Mouse (Mus musculus): ENCODE data around the gene Coq8b. TPM values are rescaled to one million over a fixed set of nuclear protein-coding genes. Genes with fewer than 3 reads are reported as not detected.
A peak's percentile ranks its signal among the peaks of the same experiment; 100 is the strongest.
"Not testable (repeated sequence)": the region's sequence is repeated elsewhere in the genome, so short reads cannot be mapped to it uniquely, and the experiment has no call there.

The Coq8b gene
- polyA plus RNA-seq, 3 experiments from 2014 or later: 9.5 to 14.0 (median 10.9) TPM

DNA sequence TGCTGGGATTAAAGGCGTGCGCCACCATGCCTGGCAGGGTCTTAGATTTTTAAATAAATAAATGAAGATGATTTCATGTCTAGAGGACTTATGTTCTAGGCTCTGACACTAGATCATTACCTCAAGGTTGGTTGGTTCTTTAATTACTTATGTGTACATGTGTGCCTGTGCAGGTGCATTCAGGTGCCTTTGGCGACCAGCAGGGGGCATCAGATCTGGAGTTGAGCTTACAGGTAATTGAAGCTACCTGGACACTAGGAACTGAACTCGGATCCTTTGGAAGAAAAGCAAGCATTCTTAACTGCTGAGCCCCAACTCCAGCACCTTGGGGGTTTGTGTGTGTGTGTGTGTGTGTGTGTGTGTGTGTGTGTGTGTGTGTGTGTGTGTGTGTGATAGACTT lies 2.0 kb upstream of the Coq8b start:
- ATAC-seq: no peak

DNA sequence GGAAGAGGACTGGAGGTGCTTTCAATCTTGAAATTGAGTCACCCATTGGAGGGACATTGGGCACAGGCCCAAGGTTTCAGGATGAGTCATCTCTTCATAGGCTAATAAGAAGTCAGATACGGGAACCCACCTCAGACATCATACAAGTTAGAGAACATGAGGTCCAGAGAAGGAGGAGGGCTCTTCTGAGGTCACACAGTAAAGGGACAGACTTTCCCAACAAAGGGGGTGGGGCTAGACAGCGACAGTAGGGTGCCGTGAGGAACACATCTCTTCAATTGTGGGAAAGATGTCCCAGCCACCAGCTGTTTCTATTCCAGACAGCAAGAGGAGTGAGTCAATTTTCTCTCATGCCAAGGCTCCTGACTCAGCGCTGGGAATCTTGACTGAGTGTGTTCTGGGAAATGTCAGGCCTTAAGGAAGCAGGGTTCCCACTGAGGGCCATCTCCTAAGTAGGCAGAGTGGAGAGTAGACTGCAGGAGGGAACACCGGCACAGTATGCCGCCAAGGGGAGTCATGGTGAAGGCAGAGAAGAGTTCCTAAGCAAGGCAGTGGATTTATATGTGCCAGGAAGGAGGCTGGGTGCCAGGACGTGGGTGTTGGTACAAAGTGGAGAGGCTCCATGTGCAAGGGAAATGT lies 1.0 kb upstream of the Coq8b start:
- ATAC-seq: no peak

DNA sequence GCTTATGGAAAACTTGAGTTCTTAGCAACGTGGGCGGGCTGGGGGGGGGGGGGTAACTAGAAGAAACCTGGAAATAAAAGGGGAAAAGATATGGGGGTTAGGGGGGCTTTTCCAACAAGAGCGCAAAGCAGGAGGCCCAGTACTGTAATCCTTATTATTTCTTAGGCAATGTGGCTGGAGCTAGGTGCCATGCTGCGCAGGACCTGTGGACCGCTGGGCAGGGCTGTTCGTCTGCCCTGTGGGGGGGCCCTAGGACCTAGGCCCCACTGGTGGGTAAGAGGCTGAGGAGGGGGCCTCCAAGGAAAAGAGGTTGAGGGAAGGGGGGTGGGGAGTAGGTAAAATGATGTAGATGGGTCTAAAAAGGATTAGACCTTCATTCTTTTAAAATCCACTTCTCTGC lies 477 bp downstream of the Coq8b start:
- no peak for ATAC-seq

DNA sequence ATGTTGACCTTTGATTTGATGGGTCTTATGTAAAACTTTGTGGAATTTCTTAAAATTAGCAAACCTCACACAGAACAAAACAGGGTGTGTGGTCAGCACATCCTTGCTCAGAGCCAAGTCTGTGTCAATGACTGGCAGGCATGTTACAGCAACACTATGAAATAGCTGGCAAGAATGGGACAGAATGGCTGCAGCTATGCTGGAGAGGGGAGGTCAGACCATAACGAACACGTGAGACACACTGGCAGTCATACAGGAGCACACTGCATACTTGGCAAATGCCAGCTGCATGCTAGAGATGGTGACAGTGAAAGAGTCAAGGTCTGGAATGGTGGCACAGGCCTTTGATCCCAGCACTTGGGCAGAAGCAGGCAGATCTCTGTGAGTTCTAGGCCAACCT lies 2.9 kb downstream of the Coq8b start:
- no peak for ATAC-seq

DNA sequence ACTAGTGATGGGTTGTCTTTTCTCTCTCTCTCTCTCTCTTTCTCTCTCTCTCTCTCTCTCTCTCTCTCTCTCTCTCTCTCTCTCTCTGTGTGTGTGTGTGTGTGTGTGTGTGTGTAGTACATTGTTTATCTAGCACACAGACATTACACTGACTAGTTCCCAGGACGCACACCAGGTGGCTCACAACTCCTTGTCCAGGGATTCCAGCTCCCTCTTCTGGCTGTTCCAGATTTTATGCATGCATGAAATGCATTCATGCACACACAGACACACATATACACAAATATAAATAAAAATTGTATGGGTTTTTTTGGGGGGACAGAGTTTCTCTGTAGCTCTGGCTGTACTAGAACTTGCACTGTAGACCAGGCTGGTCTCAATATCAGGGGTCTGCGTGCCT lies 4.7 kb downstream of the Coq8b start:
- no peak for ATAC-seq

DNA sequence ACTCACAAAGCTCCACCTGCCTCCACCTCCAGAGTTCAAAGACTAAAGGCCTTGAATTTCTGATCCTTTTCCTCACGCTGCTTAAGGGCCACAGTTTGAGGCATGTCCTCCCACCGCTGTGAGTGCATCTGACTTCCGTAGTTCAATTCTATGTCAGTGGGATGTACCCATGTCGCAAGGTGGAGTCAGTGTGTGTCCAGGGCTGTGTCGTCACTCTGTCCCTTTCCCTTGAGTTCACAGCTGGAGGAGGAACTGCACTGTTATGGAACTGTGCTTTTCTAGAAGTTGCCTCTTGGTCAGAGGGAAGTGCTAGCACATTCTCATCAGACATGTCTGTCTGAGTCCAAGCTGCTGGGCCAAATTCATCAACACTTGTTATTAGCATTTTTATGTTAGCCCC lies 5.7 kb downstream of the Coq8b start:
- no peak for ATAC-seq

DNA sequence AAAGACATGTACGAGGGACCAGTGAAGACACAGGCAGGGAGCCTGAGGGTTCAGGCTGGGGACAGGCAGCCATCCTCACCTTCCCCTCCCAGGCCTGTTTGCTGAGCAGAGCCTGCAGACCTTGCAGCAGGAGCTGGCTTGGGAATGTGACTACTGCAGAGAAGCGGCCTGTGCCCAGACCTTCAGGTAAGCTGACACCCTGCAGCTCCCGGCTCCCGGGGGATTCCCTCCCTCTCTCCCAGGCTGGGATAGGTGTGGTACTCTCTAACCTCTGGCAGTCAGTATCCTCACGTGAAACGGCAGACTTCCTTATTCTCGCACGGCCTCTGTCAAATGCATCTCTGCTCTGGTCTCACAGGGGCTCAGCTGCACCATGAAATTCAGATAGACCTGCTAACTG lies 10.4 kb downstream of the Coq8b start:
- no peak for ATAC-seq

DNA sequence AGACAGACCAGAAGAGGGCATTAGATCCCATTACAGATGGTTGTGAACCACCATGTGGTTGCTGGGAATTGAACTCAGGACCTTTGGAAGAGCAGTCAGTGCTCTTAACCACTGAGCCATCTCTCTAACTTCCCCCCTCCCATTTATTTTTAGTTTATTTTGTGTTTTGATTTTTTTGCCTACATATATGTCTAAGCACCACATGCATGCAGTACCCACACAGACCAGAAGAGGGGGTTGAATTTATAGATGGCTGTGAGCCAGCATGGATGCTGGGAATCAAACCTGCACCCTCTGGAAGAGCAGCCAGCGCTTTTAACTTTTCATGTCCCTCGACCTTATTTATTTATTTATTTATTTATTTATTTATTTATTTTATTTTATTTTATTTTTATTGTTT lies 11.3 kb downstream of the Coq8b start:
- not testable (repeated sequence) for ATAC-seq

DNA sequence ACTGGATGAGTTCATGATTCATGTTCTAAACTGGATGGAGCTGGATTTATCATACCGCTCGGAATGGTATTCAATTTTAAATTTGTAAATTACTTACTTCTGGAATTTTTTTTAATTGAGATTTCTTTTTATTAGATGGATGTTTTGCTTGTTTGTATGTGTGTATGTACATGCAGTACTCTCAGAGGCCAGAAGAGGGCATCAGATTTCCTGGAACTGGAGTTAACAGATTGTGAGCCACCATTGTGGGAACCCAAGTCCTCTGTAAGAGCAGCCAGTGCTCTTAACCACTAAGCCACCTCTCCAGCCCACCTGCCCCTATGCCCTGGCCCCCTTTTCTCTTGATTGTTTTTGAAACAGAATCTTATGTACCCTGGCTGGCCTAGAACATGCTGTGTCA lies 16.3 kb downstream of the Coq8b start:
- ATAC-seq: no peak

DNA sequence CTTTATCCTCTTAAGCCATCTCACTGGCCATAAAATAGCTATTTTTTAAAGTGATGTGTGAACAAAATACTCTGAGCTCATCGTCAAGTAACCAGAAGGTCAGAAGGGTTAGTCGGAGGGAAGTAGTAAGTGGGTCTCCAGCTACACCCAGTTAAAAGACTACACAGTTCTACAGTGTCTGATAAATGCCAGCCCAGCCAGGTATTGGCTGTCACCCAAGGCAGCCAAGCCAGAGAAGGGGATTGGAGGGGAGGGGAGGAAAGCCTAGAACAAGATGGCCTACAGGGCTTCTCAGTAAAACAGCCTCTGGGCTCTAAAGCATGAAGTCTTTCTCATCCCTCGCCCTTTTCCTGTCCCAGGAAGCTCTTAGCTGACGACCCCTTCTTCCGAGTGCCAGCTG lies 17.1 kb downstream of the Coq8b start:
- ATAC-seq: no peak

DNA sequence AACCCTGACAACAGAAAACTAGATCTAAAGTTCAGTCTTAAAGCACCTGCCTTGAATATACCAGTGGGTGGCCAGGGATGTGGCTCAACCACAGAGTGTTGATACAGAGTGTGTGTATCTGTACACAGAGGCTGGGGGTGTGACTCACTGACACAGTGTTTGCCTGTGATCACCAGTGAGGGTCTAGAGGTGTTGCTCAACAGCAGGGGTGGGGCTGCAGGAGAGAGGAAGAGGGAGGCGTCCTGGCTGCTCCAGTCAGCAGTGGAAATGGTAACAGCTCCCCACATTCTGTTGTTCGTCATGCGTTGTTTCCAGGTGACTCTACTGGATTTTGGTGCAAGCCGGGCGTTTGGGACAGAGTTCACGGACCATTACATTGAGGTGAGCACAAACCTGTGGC lies 19.1 kb downstream of the Coq8b start:
- no peak for ATAC-seq

DNA sequence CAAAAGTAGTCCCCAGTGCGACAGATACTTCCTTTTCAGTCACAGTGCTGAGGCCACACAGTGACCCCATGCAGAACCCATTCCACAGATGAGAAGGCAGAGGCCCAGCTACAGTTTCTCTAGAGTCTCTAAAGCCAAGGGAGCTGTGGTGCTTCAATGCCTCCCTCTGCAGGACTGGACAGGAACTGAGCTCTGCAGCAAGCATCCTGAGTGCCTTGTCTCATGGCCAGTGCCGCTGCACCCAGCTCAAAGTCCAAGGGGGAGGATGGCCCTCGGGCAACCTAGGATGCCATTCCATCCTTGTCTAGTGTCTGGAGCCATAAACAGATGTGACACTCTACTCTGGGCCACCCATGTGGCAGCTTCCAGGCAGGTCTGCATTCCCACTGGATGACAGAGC lies 22.9 kb downstream of the Coq8b start:
- ATAC-seq: no peak

DNA sequence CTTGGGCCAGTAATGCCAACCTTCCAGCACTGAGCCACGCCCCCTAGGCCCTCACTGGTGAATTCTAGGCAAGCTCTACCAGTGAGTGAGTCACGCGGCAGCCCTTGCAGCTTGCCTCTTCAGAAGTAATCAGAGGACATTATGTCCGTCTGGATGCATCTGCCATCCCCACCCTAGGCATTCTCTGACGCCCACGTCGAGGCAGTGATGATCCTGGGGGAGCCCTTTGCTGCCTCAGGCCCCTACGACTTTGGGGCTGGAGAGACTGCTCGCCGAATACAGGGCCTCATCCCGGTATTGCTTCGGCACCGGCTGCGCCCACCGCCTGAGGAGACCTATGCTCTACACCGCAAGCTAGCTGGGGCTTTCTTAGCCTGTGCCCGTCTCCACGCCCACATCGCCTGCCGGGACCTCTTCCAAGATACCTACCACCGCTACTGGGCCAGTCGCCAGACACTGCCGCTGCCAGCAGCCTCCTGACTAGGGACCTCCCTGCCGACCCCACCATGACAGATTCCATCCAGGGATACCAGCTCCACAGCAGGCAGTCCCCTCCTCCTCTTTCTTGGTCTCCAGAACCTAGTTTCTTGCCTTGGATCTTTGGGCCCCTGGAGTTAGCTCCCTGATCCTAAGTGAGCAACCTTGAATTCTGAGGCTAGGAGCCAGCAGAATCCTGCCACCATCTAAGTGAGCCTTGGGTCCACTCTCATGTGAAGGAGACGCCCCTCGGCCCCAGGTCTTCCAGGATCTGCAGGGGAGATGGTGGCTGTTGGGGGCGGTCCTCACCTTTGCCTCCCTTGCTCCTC lies 24.4 kb downstream of the Coq8b start:
- no peak for ATAC-seq

DNA sequence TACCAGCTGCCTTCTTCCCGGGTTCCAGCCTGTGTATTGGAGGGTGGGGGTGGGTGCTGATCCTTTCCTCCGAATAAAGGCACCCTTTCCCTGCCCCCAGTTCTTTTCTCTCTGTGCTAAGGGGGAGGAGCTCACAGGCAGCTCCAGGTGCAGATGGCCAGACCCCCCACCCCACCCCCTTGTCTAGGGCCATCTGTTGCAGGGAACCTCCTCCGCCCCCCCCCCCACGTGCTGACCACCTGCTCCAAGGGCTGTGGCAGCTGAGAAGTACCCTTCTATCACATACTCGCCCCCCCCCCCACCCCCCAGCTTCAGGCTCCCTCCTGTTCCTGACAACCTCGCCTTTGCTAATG lies 25.0 kb downstream of the Coq8b start:
- ATAC-seq: no peak

DNA sequence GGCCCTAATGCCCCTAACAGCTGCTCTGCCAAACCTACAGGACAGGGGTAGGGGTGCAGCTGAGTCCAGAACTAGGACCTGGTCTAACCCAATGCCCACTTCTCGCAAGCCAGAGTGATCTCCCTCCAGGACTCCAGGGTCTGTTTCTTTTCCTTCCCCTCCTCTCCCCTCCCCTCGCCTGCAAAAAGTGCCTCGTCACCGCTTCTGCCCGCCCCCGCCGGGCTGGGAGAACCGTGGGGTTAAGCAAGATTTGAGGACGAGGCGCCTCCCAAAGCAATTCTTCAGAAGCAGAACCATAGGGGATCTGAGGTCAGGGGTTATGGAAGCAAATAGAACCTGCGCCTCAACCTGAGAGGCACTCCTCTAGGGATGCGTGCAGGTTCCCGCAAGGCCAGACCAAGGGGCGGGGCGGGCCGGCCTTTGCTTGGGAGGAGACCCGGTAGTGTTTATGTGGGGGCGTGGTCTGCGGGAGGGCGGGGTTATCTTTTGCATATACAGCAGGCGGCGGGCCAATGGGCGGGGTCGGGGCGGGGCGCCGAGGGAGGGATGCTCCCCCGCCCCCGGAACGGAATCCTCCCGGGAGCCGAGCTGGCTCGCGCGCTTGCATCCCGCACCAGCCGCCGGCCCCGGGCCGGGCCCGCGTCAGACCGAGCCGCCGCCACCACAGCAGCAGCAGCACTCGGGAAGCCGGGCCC lies 25.5 kb downstream of the Coq8b start, which contains the start of gene Numbl:
TSS of gene Numbl (plus strand) at position 229 of the 695 bp plus-strand sequence.
- peak; percentile 88 for ATAC-seq

DNA sequence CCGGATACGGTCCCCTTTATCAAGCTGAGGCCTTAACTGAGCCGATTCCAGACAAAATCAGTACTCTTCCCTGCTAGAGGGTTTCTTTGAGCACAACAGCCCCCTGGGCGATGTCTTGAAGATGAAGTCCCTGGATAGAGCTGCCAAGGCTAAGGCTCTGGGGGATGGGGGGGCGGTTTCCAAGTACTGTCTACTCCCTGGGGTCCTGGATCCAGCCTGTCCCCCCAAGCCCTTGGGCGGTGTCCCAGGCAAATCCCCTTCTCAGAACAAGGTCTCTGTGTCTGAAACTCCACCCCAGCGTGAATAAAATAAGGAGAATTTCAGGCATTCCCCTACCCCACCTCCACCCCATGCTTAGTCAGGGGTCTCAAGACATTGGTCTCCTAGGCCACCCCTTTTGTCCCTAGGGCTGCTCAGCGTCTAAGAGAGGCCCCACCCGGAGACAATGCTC lies 26.5 kb downstream of the Coq8b start:
- ATAC-seq: no peak

DNA sequence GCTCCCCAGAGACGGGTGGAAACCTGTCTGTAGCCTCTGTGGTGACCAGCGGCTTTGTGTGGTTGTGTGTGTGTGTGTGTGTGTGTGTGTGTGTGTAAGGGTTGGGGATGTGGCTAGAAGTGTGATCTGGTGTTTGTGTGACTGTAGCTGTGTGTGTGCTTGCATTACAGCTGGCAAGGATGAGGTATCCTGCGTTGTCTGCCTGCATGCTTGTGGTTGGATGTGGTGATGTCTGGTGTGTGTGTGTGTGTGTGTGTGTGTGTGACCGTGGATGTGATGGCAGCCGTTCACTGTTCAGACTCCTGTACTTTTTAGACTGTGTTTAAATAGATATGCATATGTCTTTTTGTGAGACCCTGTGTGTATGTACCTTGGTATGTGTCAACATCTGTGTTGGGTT lies 26.9 kb downstream of the Coq8b start:
- no peak for ATAC-seq

DNA sequence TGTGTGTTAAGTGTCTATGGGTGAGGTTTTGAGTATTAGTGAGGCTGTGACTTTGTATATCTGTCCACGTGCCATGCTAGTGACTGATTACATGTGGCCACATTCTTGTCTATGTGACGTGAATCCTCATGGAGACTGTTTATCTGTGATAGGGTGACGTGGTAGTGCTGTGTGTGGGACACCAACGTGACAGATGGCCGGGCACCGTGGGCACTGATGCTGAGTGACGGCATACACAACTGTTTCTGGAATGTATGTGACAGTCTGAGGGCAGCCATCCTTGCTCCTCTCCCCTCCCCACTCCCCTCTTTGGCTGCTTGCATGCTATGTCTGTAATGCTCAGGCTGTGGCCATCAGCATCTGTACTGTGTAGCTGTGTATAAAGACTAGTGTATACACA lies 28.0 kb downstream of the Coq8b start:
- ATAC-seq: no peak

DNA sequence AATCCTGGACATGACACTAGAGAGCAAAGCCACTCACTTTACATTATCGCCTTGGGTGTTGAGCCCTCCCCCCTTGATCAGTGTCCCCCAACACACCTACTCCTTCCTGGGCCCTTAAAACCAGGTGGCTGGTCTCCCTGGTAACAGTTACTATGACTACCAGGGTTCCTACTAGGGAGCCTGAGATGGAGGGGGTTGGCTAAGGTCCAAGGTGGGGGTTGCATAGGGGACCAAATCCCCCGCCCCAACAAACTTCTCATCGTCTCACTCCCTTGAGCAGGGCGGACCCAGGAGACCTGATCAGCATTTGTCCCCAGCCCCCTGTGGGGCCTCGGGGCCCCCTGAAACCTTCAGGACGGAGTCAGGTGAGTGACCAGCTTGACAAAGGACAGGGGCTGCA lies 29.1 kb downstream of the Coq8b start:
- no peak for ATAC-seq

DNA sequence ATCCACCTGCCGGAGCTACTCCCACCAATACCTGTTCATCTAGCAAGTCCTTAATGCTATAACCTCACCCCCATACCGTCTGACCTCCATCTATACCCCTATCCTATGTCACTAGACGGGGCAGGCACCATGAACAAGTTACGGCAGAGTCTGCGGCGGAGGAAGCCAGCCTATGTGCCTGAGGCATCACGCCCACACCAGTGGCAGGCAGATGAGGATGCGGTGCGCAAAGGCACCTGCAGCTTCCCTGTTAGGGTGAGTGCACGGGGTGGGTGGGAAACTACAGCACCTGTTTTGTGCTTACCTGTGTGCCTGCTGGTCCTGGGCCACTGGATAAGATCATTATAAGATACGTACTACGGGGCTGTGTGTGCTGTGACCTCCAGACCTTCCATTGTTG lies 31.9 kb downstream of the Coq8b start:
- no peak for ATAC-seq

DNA sequence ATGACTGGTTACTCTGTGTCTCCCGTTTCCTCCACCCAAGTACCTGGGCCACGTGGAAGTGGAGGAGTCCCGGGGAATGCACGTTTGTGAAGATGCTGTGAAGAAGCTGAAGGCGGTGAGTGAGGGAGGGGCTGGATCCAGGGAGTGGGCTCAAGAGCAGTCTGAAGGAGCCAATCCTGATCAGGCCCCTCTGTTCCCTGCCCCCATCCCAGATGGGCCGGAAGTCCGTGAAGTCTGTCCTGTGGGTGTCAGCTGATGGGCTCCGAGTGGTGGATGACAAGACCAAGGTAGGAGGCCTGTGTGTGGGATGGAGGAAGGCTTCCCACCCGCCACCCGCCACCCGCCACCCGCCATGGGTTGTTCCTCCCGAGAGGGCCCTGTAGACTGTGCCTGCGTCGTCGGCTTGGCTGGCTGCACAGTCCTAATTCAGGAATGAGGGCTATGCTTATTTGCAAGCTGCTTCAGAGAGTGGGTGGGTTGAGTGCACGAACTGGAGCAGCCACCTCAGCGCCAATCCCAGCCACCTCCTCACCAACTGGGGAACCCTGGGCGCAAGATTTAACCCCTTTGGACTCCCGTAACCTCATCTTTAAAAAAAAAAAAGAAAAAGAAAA lies 33.8 kb downstream of the Coq8b start:
- ATAC-seq: no peak

DNA sequence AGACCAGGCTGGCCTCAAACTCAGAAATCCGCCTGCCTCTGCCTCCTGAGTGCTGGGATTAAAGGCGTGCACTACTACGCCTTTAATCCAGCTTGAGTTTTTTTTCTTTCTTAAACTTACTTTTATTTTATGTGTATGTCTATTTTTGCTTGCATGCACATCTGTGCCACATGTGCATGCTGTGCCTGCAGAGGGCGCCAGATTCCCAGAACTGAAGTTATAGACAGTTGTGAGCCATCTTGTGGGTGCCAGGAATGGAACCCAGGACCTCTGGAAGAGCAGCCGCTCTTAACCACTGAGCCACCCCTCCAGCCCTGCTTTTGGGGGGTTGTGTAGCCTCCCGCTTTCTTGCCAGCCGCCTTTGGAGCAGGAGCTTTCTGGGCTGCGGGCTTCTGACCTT lies 38.6 kb downstream of the Coq8b start:
- no peak for ATAC-seq

DNA sequence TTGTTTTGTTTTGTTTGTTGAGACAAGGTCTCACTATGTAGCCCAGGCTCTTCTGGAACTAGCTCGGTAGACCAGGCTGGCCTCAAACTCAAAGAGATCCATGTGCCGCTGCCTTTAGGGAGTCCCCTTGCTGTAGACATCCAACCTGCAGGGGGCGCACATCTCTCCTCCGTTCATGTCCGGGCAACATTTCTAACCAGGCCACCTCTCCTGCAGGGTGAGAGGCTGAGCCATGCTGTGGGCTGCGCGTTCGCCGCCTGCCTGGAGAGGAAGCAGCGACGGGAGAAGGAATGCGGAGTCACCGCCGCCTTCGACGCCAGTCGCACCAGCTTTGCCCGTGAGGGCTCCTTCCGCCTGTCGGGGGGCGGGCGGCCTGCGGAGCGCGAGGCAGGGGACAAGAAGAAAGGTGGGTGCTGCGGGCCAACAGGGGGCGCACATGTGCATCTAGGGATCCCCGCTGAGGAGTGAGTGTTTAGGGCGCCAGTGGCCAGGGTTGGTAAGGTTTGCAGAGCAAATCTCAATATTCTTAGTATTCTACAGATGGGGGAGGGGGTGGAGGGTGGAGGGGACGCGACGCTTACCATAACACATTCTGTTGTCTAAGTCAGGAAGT lies 41.0 kb downstream of the Coq8b start:
- no peak for ATAC-seq

Data from inflammation-experienced regulatory T-cells, adult 6 months (primary cell).